Mouse (Mus musculus) stomach, postnatal 0 days (tissue): Measurements from ENCODE around the gene Rxylt1. TPM values are rescaled to one million over a fixed set of nuclear protein-coding genes. Genes with fewer than 3 reads are reported as not detected.

Experiments used
- ATAC-seq: fragments of 200-750 bp; cut with Nextera tagmentation; 2 replicates; pipeline ENCODE4 v1.8.0; 2017; ENCODE audit not compliant: low FRiP score, low TSS enrichment
- DNase-seq: peaks from one replicate; pipeline ENCODE4 v3.0.0-alpha.2; 2016; ENCODE audit warnings: low spot score
- H3K27ac ChIP-seq: fragments of 300-500 bp; sonication (generic); replicated peaks from 2 replicates; pipeline ENCODE4 v1.5.1; 2014; ENCODE audit warnings: mild to moderate bottlenecking, control low read depth
- H3K27me3 ChIP-seq: fragments of 300-500 bp; sonication (generic); 2 replicates; pipeline ENCODE4 v1.6.1; 2014; ENCODE audit warnings: low read length; ENCODE audit not compliant: control insufficient read depth, insufficient read depth
- H3K36me3 ChIP-seq: fragments of 300-500 bp; sonication (generic); 2 replicates; pipeline ENCODE4 v1.6.1; 2014; ENCODE audit warnings: low read length, mixed read lengths; ENCODE audit not compliant: control insufficient read depth, insufficient read depth
- H3K4me1 ChIP-seq: fragments of 300-500 bp; sonication (generic); replicated peaks from 2 replicates; pipeline ENCODE4 v1.6.1; 2014; ENCODE audit warnings: antibody characterized with exemption; ENCODE audit not compliant: control insufficient read depth, insufficient read depth
- H3K4me2 ChIP-seq: fragments of 300-500 bp; sonication (generic); replicated peaks from 2 replicates; pipeline ENCODE4 v1.6.1; 2014; ENCODE audit warnings: low read depth, mild to moderate bottlenecking, control low read depth, moderate library complexity
- H3K4me3 ChIP-seq: fragments of 300-500 bp; sonication (generic); 2 replicates; pipeline ENCODE4 v1.5.1; 2014; ENCODE audit warnings: low read depth, low read length, control low read depth
- H3K9ac ChIP-seq: fragments of 300-500 bp; sonication (generic); 2 replicates; pipeline ENCODE4 v1.6.1; 2014; ENCODE audit warnings: mild to moderate bottlenecking, low read length, control low read depth, mixed read lengths
- H3K9me3 ChIP-seq: fragments of 300-500 bp; sonication (generic); 2 replicates; pipeline ENCODE4 v1.6.1; 2016; ENCODE audit warnings: low read length; ENCODE audit not compliant: control insufficient read depth
- CTCF ChIP-seq: IDR thresholded peaks from 2 replicates; pipeline ENCODE4 v1.5.1; 2016; ENCODE audit warnings: antibody characterized with exemption, low read depth, mild to moderate bottlenecking, moderate library complexity
- EP300 ChIP-seq: optimal IDR thresholded peaks from 2 replicates; pipeline ENCODE3; 2016; ENCODE audit warnings: antibody characterized with exemption
- WGBS: fragments of 180-500 bp; shearing (Covaris S2); extraction: QIAGEN DNeasy Blood & Tissue Kit; methylation state at CpG from one replicate; pipeline ENCODE4 v1.1.7; 2014; 5-methylcytosine and 5-hydroxymethylcytosine counted together
- polyA plus RNA-seq: library from polyadenylated mRNA; unstranded; fragments of >200 nt; fragmentation: Nextera tagmentation; extraction: Ambion mirVana; gene quantifications from 2 replicates; pipeline ENCODE4 v1.2.1, GENCODE M21; 2015

Rxylt1 gene
- polyA plus RNA-seq, 1 experiment from 2014 or later: 45.8 TPM

DNA sequence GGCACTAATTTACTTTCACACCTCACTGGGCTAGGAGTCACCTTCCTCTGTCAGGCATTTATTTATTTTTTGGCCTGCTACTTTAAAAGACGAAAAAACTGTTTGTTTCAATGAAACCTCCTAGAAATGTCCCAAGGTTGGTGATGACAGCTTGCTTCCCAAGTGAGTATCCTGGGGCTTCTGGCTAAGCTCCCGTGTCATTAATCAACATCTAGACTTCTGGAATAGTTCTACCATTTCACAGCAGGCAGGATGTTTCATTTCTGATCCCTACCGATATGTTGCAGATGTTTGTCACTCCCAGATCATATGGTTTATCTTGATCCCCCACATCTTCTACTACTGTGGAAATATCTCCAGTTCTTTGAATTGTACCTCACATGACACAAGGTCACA, 9.5 kb upstream of the Rxylt1 start:
- WGBS: 64% methylated on average over 3 of the region's 3 CpGs
- no peak overlapping the region for H3K27ac ChIP-seq
- ATAC-seq: no peak

DNA sequence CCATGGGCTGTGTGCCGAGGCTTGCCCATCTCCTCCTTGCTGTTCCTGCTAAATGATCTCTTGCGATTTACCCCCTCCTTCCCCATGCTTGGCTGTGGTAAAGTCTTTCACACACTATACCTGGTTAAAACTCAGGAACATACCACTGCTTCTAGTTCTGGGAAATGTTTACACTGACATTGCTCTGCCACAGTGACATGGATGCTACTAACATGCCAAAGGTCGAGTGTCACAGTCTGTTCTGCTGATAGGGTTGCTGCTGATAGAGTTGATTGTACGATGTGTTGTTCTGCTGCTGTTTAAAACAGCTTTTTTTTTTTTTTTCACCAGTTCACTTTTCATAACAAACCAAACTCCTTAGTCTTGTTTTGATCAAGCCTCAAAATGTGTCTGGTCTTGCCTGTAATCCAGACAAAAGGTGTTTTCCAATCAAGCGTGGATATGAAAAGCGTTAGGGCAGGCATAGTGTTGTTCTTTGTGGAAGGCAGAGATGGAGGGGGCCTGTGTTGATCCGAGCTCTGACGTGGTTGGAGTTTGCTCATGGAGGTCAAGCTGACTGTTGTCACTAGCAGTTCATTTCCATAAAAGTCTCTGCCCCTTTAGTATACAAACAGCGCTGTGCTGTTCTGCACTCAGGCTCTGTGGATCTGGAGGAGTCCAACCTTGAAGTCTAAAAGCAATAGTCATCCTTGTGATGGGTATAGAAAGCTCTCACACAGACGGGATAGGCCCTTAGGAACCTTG, 8.9 kb upstream of the Rxylt1 start:
- no peaks in the 10 kb centered on the region for H3K27me3 ChIP-seq
- no peak overlapping the region for H3K9ac ChIP-seq
- no peaks in the 10 kb centered on the region for H3K9me3 ChIP-seq
- no peak for TF ChIP-seq EP300
- no peak for TF ChIP-seq CTCF
- H3K36me3 ChIP-seq: no peaks in the 10 kb centered on the region
- ATAC-seq (no peak), DNase-seq (no peak)
- no peak overlapping the region for H3K27ac ChIP-seq
- H3K4me1 ChIP-seq: no peaks in the 10 kb centered on the region
- WGBS: 49% methylated on average over 10 of the region's 10 CpGs
- no peak overlapping the region for H3K4me2 ChIP-seq
- H3K4me3 ChIP-seq: no peak overlapping the region

More for the DNA sequence above, 9.5 kb upstream of the Rxylt1 start:
- TF ChIP-seq CTCF (no peak), EP300 (no peak)
- Histone ChIP-seq H3K27me3 (no peaks in the 10 kb centered on the region), H3K4me1 (no peaks in the 10 kb centered on the region), H3K4me3 (no peak overlapping the region), H3K4me2 (no peak overlapping the region), H3K9ac (no peak overlapping the region), H3K9me3 (no peaks in the 10 kb centered on the region), H3K36me3 (no peaks in the 10 kb centered on the region)
- no peak for DNase-seq

- no peaks in the 10 kb centered on the region for H3K9me3 ChIP-seq
- no peaks in the 10 kb centered on the region for H3K27me3 ChIP-seq
- H3K4me1 ChIP-seq: no peaks in the 10 kb centered on the region
- ATAC-seq (no peak), DNase-seq (peak; percentile 56)
- H3K4me2 ChIP-seq: no peak overlapping the region
- WGBS: 0% methylated on average over 3 of the region's 3 CpGs
- no peak overlapping the region for H3K9ac ChIP-seq
- H3K27ac ChIP-seq: no peak overlapping the region
- no peaks in the 10 kb centered on the region for H3K36me3 ChIP-seq
- H3K4me3 ChIP-seq: no peak overlapping the region
- TF ChIP-seq CTCF: peak; percentile 87
- no peak for TF ChIP-seq EP300
These were observed 8.2 kb upstream of the Rxylt1 start for GRCm38 (mm10) chr10:122105407-122105806.

- TF ChIP-seq CTCF: no peak
- TF ChIP-seq EP300: no peak
- H3K4me2 ChIP-seq: no peak overlapping the region
- no peak overlapping the region for H3K27ac ChIP-seq
- H3K4me3 ChIP-seq: no peak overlapping the region
- no peaks in the 10 kb centered on the region for H3K36me3 ChIP-seq
- H3K9ac ChIP-seq: no peak overlapping the region
- ATAC-seq (no peak), DNase-seq (no peak)
- 83% methylated on average over 5 of the region's 5 CpGs for WGBS
- H3K4me1 ChIP-seq: no peaks in the 10 kb centered on the region
- no peaks in the 10 kb centered on the region for H3K27me3 ChIP-seq
- H3K9me3 ChIP-seq: no peaks in the 10 kb centered on the region
These were observed 5.5 kb upstream of the Rxylt1 start for GRCm38 (mm10) chr10:122102675-122103074.

DNA sequence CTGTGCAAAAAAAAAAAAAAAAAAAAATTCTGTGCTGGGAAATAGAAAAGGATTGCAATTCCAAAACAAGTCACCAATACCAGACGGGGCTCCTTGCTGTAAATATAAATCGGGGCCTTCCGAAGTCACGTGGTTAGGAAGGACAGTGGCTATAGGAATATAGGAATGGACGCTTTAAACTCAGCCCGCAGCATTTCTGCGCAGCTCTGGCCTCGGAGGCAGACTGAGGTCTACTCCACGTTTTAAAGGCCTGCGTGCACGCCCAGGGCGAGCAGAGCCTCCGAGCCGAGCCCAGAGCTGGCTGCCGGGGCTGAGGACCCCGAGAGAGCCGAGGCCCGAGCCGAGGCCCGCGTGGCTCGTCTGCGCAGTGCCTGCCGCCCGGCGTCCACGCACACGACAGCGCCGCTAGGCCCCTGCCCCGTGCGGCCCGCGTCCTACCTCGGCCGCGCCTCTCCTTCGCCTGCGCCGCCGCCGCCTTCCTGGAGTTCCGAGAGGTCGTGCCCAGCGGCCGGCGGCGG, 650 bp downstream of the Rxylt1 start:
- no peaks in the 10 kb centered on the region for H3K9me3 ChIP-seq
- peak overlapping the region; percentile 89 for H3K9ac ChIP-seq
- no peak for DNase-seq
- peaks cover 3% of the 10 kb centered on the region; the same call in 1 of the 2 replicates for H3K4me1 ChIP-seq
- peak overlapping the region; percentile 78 for H3K4me2 ChIP-seq
- no peak for TF ChIP-seq EP300
- TF ChIP-seq CTCF: no peak
- peaks cover 2% of the 10 kb centered on the region; the same call in 1 of the 2 replicates for H3K36me3 ChIP-seq
- WGBS: under 1% methylated on average over 45 of the region's 48 CpGs
- peak overlapping the region; percentile 73 for H3K4me3 ChIP-seq
- peak; percentile 83; the same call in 1 of the 2 replicates for ATAC-seq
- no peaks in the 10 kb centered on the region for H3K27me3 ChIP-seq
- peak overlapping the region; percentile 97 for H3K27ac ChIP-seq

DNA sequence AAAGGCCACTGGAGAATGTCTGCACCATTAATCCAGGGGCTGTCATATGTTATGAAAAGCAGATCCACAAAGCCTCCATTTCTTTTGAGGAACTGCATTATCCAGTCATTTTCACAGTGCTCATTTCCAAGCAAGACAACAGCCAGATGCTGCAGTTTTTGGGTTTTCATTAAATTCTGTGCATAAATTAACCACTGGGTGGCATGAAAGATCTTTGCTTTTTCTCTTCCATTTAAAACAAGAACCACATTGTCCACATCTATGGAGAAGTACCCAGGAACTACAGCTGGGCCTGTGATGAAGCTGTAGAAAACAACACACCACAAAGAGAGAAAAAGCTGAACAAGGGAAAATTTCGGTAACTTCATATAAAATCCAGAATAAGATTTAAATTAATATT, 6.7 kb downstream of the Rxylt1 start:
- Histone ChIP-seq H3K4me3 (no peak overlapping the region), H3K9ac (no peak overlapping the region), H3K9me3 (peaks cover 5% of the 10 kb centered on the region; the same call in 1 of the 2 replicates), H3K36me3 (peaks cover 12% of the 10 kb centered on the region), H3K27me3 (no peaks in the 10 kb centered on the region), H3K27ac (no peak overlapping the region), H3K4me2 (no peak overlapping the region), H3K4me1 (no peaks in the 10 kb centered on the region)
- DNase-seq (no peak), ATAC-seq (no peak)
- TF ChIP-seq CTCF (peak; percentile 41), EP300 (no peak)
- WGBS: 100% methylated on average over 1 of the region's 1 CpGs
